Mouse (Mus musculus): ENCODE measurements around the gene Skap2. TPM values are rescaled to one million over a fixed set of nuclear protein-coding genes. Genes with fewer than 3 reads are reported as not detected.

Skap2 gene
- polyA plus RNA-seq, 1 experiment = 22.2 TPM

- Histone ChIP-seq H3K36me3 (ENCODE audit: control insufficient read depth, insufficient read depth, low read length) (no peaks in the 10 kb centered on the region), H3K27ac (ENCODE audit: insufficient read depth, low read depth, low read length) (no peak overlapping the region), H3K27me3 (replicated peaks; ENCODE audit: control insufficient read depth, insufficient read depth, low read length) (no peaks in the 10 kb centered on the region), H3K4me3 (ENCODE audit: insufficient read depth, low read depth, low read length) (no peak overlapping the region), H3K4me1 (ENCODE audit: control insufficient read depth, insufficient read depth, low read length) (no peaks in the 10 kb centered on the region)
- 68% methylated on average over 3 of the region's 3 CpGs for WGBS
- DNase-seq = no peak
- TF ChIP-seq CTCF (conservative IDR thresholded peaks at IDR 0.05; ENCODE audit: insufficient read depth, insufficient read length, low read depth, low read length) (no peak), POLR2A (IDR thresholded peaks at IDR 0.05; ENCODE audit: low read depth, low read length) (no peak)
Observed at GRCm38 (mm10) chr6:51894717-51895116, 117.6 kb downstream of the Skap2 start.

GRCm38 (mm10) chr6:51890356-51890755, 122.0 kb downstream of the Skap2 start:
- 79% methylated on average over 5 of the region's 5 CpGs for WGBS
- H3K36me3 ChIP-seq (ENCODE audit: control insufficient read depth, insufficient read depth, low read length) = no peaks in the 10 kb centered on the region
- TF ChIP-seq POLR2A (IDR thresholded peaks at IDR 0.05; ENCODE audit: low read depth, low read length) = no peak
- no peak for TF ChIP-seq CTCF (conservative IDR thresholded peaks at IDR 0.05; ENCODE audit: insufficient read depth, insufficient read length, low read depth, low read length)
- no peak for DNase-seq
- no peak overlapping the region for H3K4me3 ChIP-seq (ENCODE audit: insufficient read depth, low read depth, low read length)
- no peak overlapping the region for H3K27ac ChIP-seq (ENCODE audit: insufficient read depth, low read depth, low read length)
- no peaks in the 10 kb centered on the region for H3K27me3 ChIP-seq (replicated peaks; ENCODE audit: control insufficient read depth, insufficient read depth, low read length)
- no peaks in the 10 kb centered on the region for H3K4me1 ChIP-seq (ENCODE audit: control insufficient read depth, insufficient read depth, low read length)

- H3K4me1 ChIP-seq (ENCODE audit: control insufficient read depth, insufficient read depth, low read length) = no peaks in the 10 kb centered on the region
- H3K36me3 ChIP-seq (ENCODE audit: control insufficient read depth, insufficient read depth, low read length) = no peaks in the 10 kb centered on the region
- 74% methylated on average over 4 of the region's 4 CpGs for WGBS
- H3K27me3 ChIP-seq (replicated peaks; ENCODE audit: control insufficient read depth, insufficient read depth, low read length) = no peaks in the 10 kb centered on the region
- no peak for TF ChIP-seq CTCF (conservative IDR thresholded peaks at IDR 0.05; ENCODE audit: insufficient read depth, insufficient read length, low read depth, low read length)
- TF ChIP-seq POLR2A (IDR thresholded peaks at IDR 0.05; ENCODE audit: low read depth, low read length) = no peak
- no peak for DNase-seq
- no peak overlapping the region for H3K27ac ChIP-seq (ENCODE audit: insufficient read depth, low read depth, low read length)
- no peak overlapping the region for H3K4me3 ChIP-seq (ENCODE audit: insufficient read depth, low read depth, low read length)
Observed at GRCm38 (mm10) chr6:51889824-51890223, 122.5 kb downstream of the Skap2 start.

GRCm38 (mm10) chr6:51886902-51887431, 125.4 kb downstream of the Skap2 start:
- Histone ChIP-seq H3K27me3 (replicated peaks; ENCODE audit: control insufficient read depth, insufficient read depth, low read length) (no peaks in the 10 kb centered on the region), H3K36me3 (ENCODE audit: control insufficient read depth, insufficient read depth, low read length) (no peaks in the 10 kb centered on the region), H3K4me1 (ENCODE audit: control insufficient read depth, insufficient read depth, low read length) (no peaks in the 10 kb centered on the region), H3K27ac (ENCODE audit: insufficient read depth, low read depth, low read length) (no peak overlapping the region), H3K4me3 (ENCODE audit: insufficient read depth, low read depth, low read length) (no peak overlapping the region)
- WGBS = 66% methylated on average over 3 of the region's 3 CpGs
- peak; percentile 45 for DNase-seq
- TF ChIP-seq CTCF (conservative IDR thresholded peaks at IDR 0.05; ENCODE audit: insufficient read depth, insufficient read length, low read depth, low read length) (no peak), POLR2A (IDR thresholded peaks at IDR 0.05; ENCODE audit: low read depth, low read length) (no peak)

- TF ChIP-seq POLR2A (IDR thresholded peaks at IDR 0.05; ENCODE audit: low read depth, low read length) (no peak), CTCF (conservative IDR thresholded peaks at IDR 0.05; ENCODE audit: insufficient read depth, insufficient read length, low read depth, low read length) (no peak)
- H3K36me3 ChIP-seq (ENCODE audit: control insufficient read depth, insufficient read depth, low read length) = no peaks in the 10 kb centered on the region
- no peak for DNase-seq
- 80% methylated on average over 5 of the region's 5 CpGs for WGBS
- peaks cover 8% of the 10 kb centered on the region; the same call in 1 of the 2 replicates for H3K4me1 ChIP-seq (ENCODE audit: control insufficient read depth, insufficient read depth, low read length)
- H3K4me3 ChIP-seq (ENCODE audit: insufficient read depth, low read depth, low read length) = no peak overlapping the region
- H3K27me3 ChIP-seq (replicated peaks; ENCODE audit: control insufficient read depth, insufficient read depth, low read length) = no peaks in the 10 kb centered on the region
- no peak overlapping the region for H3K27ac ChIP-seq (ENCODE audit: insufficient read depth, low read depth, low read length)
Observed at GRCm38 (mm10) chr6:51882880-51883274, 129.5 kb downstream of the Skap2 start.

- Histone ChIP-seq H3K36me3 (ENCODE audit: control insufficient read depth, insufficient read depth, low read length) (no peaks in the 10 kb centered on the region), H3K27ac (ENCODE audit: insufficient read depth, low read depth, low read length) (no peak overlapping the region), H3K4me3 (ENCODE audit: insufficient read depth, low read depth, low read length) (no peak overlapping the region), H3K4me1 (ENCODE audit: control insufficient read depth, insufficient read depth, low read length) (peaks cover 8% of the 10 kb centered on the region; the same call in 1 of the 2 replicates), H3K27me3 (replicated peaks; ENCODE audit: control insufficient read depth, insufficient read depth, low read length) (no peaks in the 10 kb centered on the region)
- no peak for DNase-seq
- TF ChIP-seq CTCF (conservative IDR thresholded peaks at IDR 0.05; ENCODE audit: insufficient read depth, insufficient read length, low read depth, low read length) = no peak
- TF ChIP-seq POLR2A (IDR thresholded peaks at IDR 0.05; ENCODE audit: low read depth, low read length) = no peak
- 90% methylated on average over 17 of the region's 17 CpGs for WGBS
Observed at GRCm38 (mm10) chr6:51882266-51882879, 130.0 kb downstream of the Skap2 start.

GRCm38 (mm10) chr6:51881181-51881968, 131.0 kb downstream of the Skap2 start:
- no peaks in the 10 kb centered on the region for H3K27me3 ChIP-seq (replicated peaks; ENCODE audit: control insufficient read depth, insufficient read depth, low read length)
- H3K36me3 ChIP-seq (ENCODE audit: control insufficient read depth, insufficient read depth, low read length) = no peaks in the 10 kb centered on the region
- H3K4me3 ChIP-seq (ENCODE audit: insufficient read depth, low read depth, low read length) = no peak overlapping the region
- DNase-seq = peak; percentile 56
- H3K27ac ChIP-seq (ENCODE audit: insufficient read depth, low read depth, low read length) = peak overlapping the region; percentile 86
- H3K4me1 ChIP-seq (ENCODE audit: control insufficient read depth, insufficient read depth, low read length) = peaks cover 8% of the 10 kb centered on the region; the same call in 1 of the 2 replicates
- TF ChIP-seq POLR2A (IDR thresholded peaks at IDR 0.05; ENCODE audit: low read depth, low read length) (no peak), CTCF (conservative IDR thresholded peaks at IDR 0.05; ENCODE audit: insufficient read depth, insufficient read length, low read depth, low read length) (no peak)
- WGBS = 45% methylated on average over 13 of the region's 13 CpGs
